Mouse (Mus musculus) urinary bladder, postnatal 14 days (tissue): ENCODE measurements around the gene Actg2.

Experiments used
- DNase-seq: peaks from one replicate; pipeline ENCODE4 v3.0.0; 2021; ENCODE audit warnings: low spot score

Gene Actg2

GRCm38 (mm10) chr6:83512495-83512894 lies 23.6 kb downstream of the Actg2 start:
- DNase-seq = peak; percentile 73

GRCm38 (mm10) chr6:83510210-83510609 lies 25.9 kb downstream of the Actg2 start:
- no peak for DNase-seq

- peak; percentile 22 for DNase-seq
Observed at GRCm38 (mm10) chr6:83509442-83509841, 26.6 kb downstream of the Actg2 start.

- no peak for DNase-seq
Observed at GRCm38 (mm10) chr6:83507168-83507546, 28.9 kb downstream of the Actg2 start.

- DNase-seq = peak; percentile 98
Observed at GRCm38 (mm10) chr6:83506258-83507167, 29.6 kb downstream of the Actg2 start, which contains the start of gene Dguok. Gene Dguok, minus strand, starts transcription at chr6:83506969.

- no peak for DNase-seq
Observed at GRCm38 (mm10) chr6:83505554-83505953, 30.5 kb downstream of the Actg2 start.

- DNase-seq = no peak
Observed at GRCm38 (mm10) chr6:83503361-83503760, 32.7 kb downstream of the Actg2 start.

GRCm38 (mm10) chr6:83502656-83503055 lies 33.4 kb downstream of the Actg2 start:
- DNase-seq = no peak

GRCm38 (mm10) chr6:83501524-83502310 lies 34.3 kb downstream of the Actg2 start:
- DNase-seq = no peak

GRCm38 (mm10) chr6:83500462-83500861 lies 35.6 kb downstream of the Actg2 start:
- DNase-seq = no peak

GRCm38 (mm10) chr6:83499078-83499477 lies 37.0 kb downstream of the Actg2 start:
- no peak for DNase-seq

GRCm38 (mm10) chr6:83496753-83497710 lies 39.0 kb downstream of the Actg2 start:
- no peak for DNase-seq

- DNase-seq = no peak
Observed at GRCm38 (mm10) chr6:83496009-83496752, 39.9 kb downstream of the Actg2 start.

- DNase-seq = no peak
Observed at GRCm38 (mm10) chr6:83490622-83491021, 45.4 kb downstream of the Actg2 start.

GRCm38 (mm10) chr6:83488200-83488599 lies 47.9 kb downstream of the Actg2 start:
- no peak for DNase-seq

GRCm38 (mm10) chr6:83487298-83487697 lies 48.8 kb downstream of the Actg2 start:
- no peak for DNase-seq

- no peak for DNase-seq
Observed at GRCm38 (mm10) chr6:83485854-83486253, 50.2 kb downstream of the Actg2 start.

GRCm38 (mm10) chr6:83483776-83484175 lies 52.3 kb downstream of the Actg2 start:
- DNase-seq = no peak

GRCm38 (mm10) chr6:83482418-83483085 lies 53.5 kb downstream of the Actg2 start:
- DNase-seq = no peak

- no peak for DNase-seq
Observed at GRCm38 (mm10) chr6:83480019-83480655, 55.9 kb downstream of the Actg2 start.
